Mouse (Mus musculus): ENCODE results near the gene Gm47995.

DNA sequence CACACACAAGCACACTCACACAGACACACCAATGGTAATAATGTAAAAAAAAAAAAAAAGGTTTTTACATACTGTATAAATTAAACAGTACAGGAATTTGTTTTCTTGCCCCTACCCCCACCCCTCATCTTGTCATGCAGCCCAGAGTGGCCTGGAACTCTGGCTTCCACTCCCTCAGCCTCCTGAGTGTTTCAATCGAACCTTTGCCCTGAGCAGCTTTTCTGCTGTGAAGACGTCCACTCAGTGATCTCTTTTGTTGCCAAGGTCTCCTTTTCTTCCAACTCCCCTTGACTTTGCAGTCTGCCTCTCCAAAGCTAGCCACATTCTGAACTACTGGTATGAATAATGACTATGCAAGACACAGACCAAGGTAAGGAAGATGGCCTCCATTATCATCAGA is 47.6 kb downstream of the Gm47995 start:
- TF ChIP-seq CTCF (IDR thresholded peaks at IDR 0.05; ENCODE audit: borderline replicate concordance, insufficient read depth, low read depth, low read length) (no peak), POLR2A (IDR thresholded peaks at IDR 0.05; ENCODE audit: borderline replicate concordance, insufficient read depth, low read length) (no peak)

Measured in cerebellum, adult 2 months (tissue).